Mouse (Mus musculus) embryonic stem cell, embryonic (primary cell): ENCODE data around the gene Stag3.

Experiments used
- CTCF ChIA-PET, 4 experiments: fragments of 300-600 bp in 2 of 4; fragments of 350-600 bp in 2 of 4; sonication (Branson Sonifier 250); formaldehyde crosslinking; loops; one replicate each; lab custom pipeline; 2022; ENCODE audit warnings: inconsistent platforms in 2 of 4; lab: Charles Lee
- POLR2A ChIA-PET, 4 experiments: fragments of 300-600 bp in 2 of 4; fragments of 350-600 bp in 2 of 4; sonication (Branson Sonifier 250); formaldehyde crosslinking; loops; one replicate each; lab custom pipeline; 2022; ENCODE audit warnings: antibody characterized with exemption in 4 of 4, inconsistent platforms in 1 of 4; lab: Charles Lee

Gene Stag3

DNA sequence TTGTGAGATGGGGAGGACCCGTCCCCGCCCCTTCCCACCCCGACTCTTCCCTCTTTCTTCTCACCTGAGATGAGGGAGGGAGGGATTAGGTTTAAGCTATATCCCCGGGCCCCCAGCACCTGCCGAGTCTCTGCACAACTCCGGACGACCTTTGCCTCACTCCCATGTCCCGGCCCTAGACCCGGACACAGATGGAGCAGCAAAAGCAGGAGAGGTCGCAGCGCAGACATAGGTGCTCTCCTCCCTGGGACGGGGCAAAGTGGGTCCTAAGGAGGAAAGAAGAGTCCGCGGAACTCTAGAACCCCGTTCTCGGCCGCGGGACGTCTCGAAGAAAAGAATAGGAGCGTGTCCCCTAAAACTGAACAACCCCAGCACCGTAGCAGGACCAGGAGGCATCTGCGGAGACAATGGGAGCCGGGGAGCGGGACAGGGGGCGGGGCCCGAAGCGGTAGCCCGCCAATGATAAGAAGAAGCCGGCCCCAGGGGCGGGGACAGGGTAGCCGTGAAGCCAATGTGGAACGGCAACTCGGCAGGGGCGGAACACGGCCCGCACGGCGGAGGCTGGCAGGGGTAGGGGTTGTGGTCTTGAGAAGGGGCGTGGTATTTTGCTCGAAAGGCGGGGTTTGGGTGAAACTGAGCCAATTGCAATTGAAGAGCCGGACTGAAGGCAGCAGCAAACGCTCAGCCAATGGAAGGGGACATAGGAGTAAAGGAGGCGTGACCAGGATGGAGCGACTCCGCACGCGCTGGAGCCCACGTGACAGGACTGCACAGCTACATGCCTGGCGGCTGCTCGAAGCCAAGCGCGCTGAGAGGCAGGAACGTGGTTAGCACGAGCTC is at the start of gene Stag3, which contains the start of the genes Gm43720 and Gpc2:
TSS of gene Stag3 (plus strand) at position 656 of the 840 bp plus-strand sequence.
TSS of gene Gm43720 (minus strand) at position 374 of the 840 bp plus-strand sequence.
TSS of gene Gpc2 (minus strand) at position 421 of the 840 bp plus-strand sequence.
- ChIA-PET POLR2A (interaction anchor here (0.5 to 2.5 kb wide), 18 partner anchors 8 to 1201 kb away, joined by 3 to 13 read pairs (median 4); partner anchors contain the start of genes BC037034 (in 3 of the 4), Lamtor4 (in 3 of the 4), Cnpy4 (in 1 of the 4) and Taf6 (in 1 of the 4)), CTCF (interaction anchor here in 1 of 4 experiments (1.1 kb wide), 1 partner anchor 26 kb away, joined by 3 read pairs; no protein-coding TSS in a partner anchor)

DNA sequence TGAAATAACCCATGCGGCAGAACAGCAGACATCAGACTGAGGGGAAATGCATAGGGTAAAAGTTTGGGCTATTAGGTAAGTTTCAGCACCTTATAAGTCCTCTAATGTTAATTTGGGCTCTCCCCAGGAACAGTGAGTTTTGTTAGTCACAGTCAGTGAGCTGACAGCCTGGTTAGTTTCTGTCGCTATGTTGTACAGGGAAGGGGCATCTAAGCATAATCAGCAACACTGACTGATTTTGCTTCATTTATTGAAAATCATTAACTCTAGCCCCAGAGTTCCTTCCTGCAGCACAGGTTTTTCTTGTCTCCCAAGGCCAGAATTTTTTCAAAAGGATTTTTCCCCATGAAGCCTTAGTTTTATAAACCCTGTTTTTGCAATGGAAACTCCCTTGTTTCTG is 46.3 kb upstream of the Stag3 start:
- CTCF ChIA-PET = no interaction called here
- POLR2A ChIA-PET = no interaction called here

DNA sequence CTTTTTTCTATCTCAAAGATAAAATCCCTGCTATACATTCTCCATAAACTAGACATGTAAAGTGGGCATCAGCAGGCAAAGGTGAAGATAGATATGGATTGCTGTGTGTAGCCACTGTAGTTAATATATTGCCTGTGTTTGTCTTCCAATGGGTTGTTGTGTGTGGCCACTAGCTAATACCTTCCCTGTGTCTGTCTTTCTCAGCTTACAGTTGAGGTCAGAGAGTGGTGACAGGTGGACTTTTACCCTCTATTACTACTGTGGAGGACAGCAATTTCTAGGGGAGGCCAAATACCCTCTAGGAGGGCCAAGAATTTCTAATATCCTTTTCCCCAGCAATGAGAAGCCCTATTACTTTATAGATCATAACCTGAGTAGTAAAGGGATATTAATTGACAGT is 45.8 kb upstream of the Stag3 start:
- ChIA-PET POLR2A (no interaction called here), CTCF (no interaction called here)

DNA sequence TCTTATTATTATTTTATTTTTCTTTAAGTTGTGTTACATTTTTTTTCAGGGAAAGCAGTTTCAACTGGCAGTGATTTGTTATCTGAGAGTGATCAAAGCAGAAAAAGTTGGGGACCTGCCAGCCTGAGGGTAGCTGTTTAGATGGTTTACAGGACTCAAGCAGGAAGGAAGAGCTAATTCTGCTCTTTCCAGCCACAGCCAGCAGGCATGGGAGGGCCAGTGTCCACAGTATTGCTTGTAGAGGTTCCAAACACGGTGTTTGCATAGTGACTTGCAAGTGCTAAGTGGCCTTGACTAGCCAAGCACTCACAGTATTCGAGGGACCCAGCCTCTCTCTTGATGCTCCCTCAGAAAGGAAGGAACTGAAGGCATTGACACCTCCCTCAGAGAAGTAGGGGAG is 38.5 kb upstream of the Stag3 start:
- CTCF ChIA-PET = interaction anchor here in 1 of 4 experiments (0.8 kb wide), 1 partner anchor 433 kb away, joined by 3 read pairs; no protein-coding TSS in a partner anchor

DNA sequence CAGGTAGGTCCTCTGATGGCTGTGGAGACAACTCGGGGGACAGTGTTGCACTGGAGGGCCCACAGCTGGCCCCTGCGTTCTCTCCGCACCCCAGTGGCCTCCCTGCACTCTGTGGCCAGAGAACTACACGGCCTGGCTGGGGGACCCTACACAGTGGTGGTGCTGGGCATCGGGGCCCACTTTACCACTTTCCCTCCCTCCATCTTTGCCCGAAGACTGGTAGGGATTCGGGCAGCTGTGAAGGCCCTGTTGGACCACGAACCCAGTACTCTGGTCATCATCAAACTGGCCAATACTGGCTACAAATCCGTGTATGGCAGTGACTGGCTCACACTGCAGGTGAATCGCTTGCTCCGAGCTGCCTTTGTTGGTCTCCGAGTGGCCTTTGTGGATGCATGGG is 28.9 kb upstream of the Stag3 start:
- ChIA-PET POLR2A (interaction anchor here in 3 of 4 experiments (0.6 to 1.3 kb wide), 3 partner anchors 10 to 432 kb away, joined by 4 read pairs; no protein-coding TSS in a partner anchor), CTCF (interaction anchor here in 1 of 4 experiments (0.8 kb wide), 1 partner anchor 26 kb away, joined by 3 read pairs; the partner anchor contains the start of gene Nxpe5)

More for the DNA sequence above, 38.5 kb upstream of the Stag3 start:
- POLR2A ChIA-PET = interaction anchor here in 1 of 4 experiments (3.2 kb wide), 1 partner anchor 14 kb away, joined by 13 read pairs; the partner anchor contains the start of gene Lamtor4

DNA sequence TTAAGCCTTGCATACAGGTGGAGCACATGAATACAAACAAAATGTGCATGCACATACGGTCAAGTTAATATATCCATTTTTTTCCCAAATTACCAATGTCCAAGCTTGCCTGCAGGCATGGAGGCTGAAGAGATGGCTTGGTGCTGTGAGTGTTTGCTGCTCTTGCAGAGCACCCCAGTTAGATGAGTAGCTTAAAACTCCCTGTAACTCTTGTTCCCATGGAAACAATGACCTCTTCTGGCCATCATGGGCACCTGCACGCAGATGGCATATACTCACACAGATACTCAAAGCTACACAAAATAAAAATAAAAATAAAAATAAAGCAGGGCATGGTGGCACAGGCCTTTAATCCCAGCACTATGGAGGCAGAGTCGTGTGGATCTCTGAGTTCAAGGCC is 27.0 kb upstream of the Stag3 start:
- POLR2A ChIA-PET = interaction anchor here in 2 of 4 experiments (2.0 to 4.1 kb wide), 4 partner anchors 10 to 168 kb away, joined by 6 to 37 read pairs (median 10); partner anchors contain the start of genes BC037034 (in 2 of the 2) and Zkscan1 (in 1 of the 2)

DNA sequence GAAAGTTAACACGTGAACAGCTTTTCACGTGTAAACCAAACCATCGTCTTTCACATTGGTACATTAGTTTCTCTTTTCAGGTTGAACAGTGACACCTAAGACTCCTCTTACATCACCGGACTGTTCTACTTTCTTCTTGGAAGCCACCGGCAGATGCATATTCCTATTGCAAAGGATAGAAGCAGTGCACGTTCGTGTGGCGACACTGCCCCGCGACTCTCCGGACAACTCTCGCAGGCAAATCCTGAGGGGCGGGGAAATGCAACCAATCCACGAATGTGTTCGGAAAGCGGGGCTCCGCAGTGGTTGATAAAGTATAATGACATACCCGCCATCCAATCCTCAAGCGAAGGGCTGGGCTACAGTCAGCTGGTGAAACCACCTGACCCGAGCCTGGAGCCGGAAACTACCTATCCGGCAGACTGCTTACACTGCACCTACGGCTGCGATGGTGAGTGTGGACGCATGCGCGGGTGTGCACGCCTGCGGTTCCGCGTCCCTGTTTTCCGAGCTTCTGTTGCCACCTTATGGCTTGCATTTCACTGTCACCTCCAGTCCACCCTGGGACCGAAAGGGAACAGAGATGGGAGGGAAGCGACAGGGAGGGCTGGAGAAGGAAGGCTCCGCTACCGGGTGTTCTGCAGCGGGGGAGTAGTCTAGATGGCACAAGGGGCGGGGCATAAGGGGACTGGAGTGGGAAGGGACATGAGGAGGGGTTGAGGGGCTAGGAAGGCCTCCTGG is 24.5 kb upstream of the Stag3 start, which contains the start of gene Lamtor4:
TSS of gene Lamtor4 (plus strand) at position 130 of the 741 bp plus-strand sequence.
- CTCF ChIA-PET = interaction anchor here in 2 of 4 experiments (1.2 to 1.8 kb wide), 2 partner anchors 32 to 34 kb away, joined by 4 to 5 read pairs; no protein-coding TSS in a partner anchor

More for the DNA sequence above, 27.0 kb upstream of the Stag3 start:
- CTCF ChIA-PET = interaction anchor here in 3 of 4 experiments (0.5 to 1.2 kb wide), 3 partner anchors 27 to 1124 kb away, joined by 3 read pairs; partner anchors contain the start of genes Gpc2 (in 1 of the 3) and Stag3 (in 1 of the 3)

DNA sequence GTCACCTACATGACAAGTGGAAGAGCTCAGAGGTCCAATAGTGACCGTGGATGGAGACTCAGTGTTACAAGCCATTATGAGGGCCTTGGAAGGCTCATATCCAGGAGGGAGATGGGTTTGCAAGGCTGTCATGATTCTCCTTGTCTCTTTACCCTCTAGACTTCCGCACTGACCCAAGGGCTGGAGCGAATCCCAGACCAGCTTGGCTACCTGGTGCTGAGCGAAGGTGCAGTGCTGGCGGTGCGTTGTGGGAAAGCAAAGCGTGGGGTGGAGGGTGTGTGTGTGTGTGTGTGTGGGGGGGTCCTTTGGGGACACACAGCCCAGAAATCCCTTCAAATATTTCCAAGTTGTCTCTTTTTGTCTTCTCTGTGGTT is 24.0 kb upstream of the Stag3 start:
- ChIA-PET POLR2A (interaction anchor here (0.7 to 4.1 kb wide), 31 partner anchors 7 to 735 kb away, joined by 3 to 37 read pairs (median 4); partner anchors contain the start of genes A430033K04Rik (in 3 of the 4), BC037034 (in 2 of the 4), Cnpy4 (in 2 of the 4) and Taf6 (in 2 of the 4)), CTCF (no interaction called here)

More for the DNA sequence above, 24.5 kb upstream of the Stag3 start, which contains the start of gene Lamtor4:
- POLR2A ChIA-PET = interaction anchor here (0.6 to 4.1 kb wide), 44 partner anchors 8 to 736 kb away, joined by 3 to 37 read pairs (median 4); partner anchors contain the start of genes A430033K04Rik (in 3 of the 4), BC037034 (in 2 of the 4), Cnpy4 (in 2 of the 4) and Gm43720 (in 2 of the 4)

DNA sequence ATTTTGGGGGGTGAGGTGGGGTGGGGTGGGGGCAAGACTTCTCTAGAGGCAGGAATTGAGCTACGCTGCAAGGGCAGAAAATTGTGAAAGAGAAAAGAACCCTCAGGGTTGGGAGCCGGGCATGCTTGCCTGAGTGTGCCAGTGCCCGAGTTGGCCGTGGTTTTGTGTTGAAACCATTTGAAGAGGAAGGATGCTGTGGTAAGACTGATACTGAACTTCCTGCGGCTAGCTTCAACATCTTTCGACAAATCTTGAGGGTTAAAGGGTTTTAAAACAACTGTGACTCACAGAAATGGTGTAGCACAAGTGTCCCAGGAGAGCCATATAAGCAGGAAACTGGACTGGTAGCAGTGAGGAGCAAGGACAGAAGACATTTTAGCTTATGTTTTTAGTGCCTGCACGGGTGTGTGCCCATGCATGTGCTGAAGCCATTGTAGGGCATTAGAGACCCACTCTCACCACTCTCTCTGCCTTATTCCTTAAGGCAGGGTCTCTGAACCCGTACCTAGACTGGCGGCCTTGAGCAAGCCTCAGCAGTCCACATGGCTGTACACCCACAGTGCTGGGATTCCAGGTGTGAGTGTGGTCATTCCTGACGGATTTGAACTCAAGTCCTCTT is 23.0 kb upstream of the Stag3 start:
- POLR2A ChIA-PET = interaction anchor here in 2 of 4 experiments (1.0 to 2.9 kb wide), 7 partner anchors 8 to 184 kb away, joined by 3 to 22 read pairs (median 5); partner anchors contain the start of genes Cnpy4 (in 1 of the 2), Taf6 (in 1 of the 2) and Zfp157 (in 1 of the 2)
- CTCF ChIA-PET = interaction anchor here in 1 of 4 experiments (0.6 kb wide), 1 partner anchor 58 kb away, joined by 3 read pairs; no protein-coding TSS in a partner anchor

DNA sequence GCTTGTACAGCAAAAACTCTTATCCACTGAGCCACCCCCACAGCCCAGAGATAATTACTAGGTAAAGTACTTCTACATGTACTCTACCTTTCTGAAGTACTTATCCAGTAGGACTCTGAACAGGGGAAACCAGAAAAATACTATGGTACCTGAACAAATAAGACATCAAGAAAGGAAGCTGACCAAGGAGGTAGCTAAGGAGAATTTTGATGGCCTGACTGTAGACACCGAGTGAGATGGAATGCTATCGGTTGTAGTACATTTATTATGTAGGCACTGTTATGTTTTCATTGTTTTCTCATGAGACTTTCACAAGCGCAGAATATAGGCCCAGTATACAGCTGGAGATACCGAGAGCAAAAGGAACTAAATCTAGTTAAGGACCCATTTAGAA is 22.5 kb upstream of the Stag3 start:
- ChIA-PET CTCF (interaction anchor here in 1 of 4 experiments (0.6 kb wide), 1 partner anchor 58 kb away, joined by 3 read pairs; no protein-coding TSS in a partner anchor), POLR2A (no interaction called here)

DNA sequence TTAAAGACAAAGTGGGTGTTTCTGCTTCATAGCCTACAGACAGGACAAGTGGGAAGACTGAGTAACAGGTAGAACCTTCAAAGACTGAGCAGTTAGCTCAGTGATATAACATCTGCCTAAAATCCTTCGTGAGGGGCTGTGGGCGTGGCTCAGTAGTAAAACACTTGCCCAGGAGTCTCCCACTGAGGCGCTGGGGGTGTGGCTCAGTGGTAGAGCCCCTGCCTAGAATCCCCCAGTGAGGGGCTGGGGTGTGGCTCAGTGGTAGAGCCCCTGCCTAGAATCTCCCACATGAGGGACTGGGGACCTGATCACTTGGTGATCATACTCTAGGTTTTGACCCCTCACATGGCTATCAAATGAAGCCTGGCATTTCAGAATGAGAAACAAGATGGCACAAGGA is 22.0 kb upstream of the Stag3 start:
- CTCF ChIA-PET = no interaction called here
- POLR2A ChIA-PET = interaction anchor here in 1 of 4 experiments (0.7 kb wide), 1 partner anchor 170 kb away, joined by 3 read pairs; no protein-coding TSS in a partner anchor

DNA sequence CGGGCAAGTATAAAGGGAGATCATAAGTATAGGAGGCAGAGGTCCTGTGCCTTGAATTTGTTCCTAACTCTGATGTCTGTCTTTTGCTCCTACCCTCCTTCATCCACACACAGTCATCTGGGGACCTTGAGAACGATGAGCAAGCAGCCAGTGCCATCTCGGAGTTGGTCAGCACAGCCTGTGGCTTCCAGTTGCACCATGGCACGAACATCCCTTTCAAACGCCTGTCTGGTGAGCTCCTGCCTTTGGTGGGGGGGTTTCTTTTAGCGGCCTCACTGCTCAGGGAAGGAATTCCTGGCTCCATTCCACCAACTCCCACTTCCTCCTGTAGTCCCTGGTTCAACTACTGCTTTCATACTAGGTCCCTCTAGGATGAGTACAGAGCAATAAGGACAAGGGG is 21.5 kb upstream of the Stag3 start:
- ChIA-PET POLR2A (interaction anchor here in 2 of 4 experiments (0.7 kb wide), 2 partner anchors 22 to 170 kb away, joined by 3 to 7 read pairs; no protein-coding TSS in a partner anchor), CTCF (interaction anchor here in 1 of 4 experiments (0.7 kb wide), 1 partner anchor 705 kb away, joined by 8 read pairs; the partner anchor contains the start of gene Actl6b)

DNA sequence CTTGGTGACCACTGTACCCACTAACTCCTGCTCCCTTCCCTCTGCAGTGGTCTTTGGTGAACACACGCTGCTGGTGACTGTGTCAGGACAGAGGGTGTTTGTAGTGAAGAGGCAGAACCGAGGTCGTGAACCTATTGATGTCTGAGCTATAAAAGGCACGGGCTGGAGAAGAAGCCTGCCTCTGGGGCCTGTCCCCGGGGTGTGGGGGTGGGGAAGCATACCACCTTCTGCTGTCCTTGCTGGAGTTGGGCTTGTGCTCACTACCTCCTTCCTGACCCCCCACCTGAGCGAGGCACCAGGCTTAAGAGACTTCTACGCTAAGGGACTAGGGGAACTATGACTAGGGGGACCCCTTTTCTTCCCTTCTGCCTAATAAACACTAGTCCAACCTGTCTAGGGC is 21.0 kb upstream of the Stag3 start:
- POLR2A ChIA-PET = interaction anchor here in 2 of 4 experiments (0.5 to 0.7 kb wide), 3 partner anchors 22 to 330 kb away, joined by 3 to 7 read pairs (median 4); no protein-coding TSS in a partner anchor
- CTCF ChIA-PET = interaction anchor here in 1 of 4 experiments (0.7 kb wide), 1 partner anchor 705 kb away, joined by 8 read pairs; the partner anchor contains the start of gene Actl6b

DNA sequence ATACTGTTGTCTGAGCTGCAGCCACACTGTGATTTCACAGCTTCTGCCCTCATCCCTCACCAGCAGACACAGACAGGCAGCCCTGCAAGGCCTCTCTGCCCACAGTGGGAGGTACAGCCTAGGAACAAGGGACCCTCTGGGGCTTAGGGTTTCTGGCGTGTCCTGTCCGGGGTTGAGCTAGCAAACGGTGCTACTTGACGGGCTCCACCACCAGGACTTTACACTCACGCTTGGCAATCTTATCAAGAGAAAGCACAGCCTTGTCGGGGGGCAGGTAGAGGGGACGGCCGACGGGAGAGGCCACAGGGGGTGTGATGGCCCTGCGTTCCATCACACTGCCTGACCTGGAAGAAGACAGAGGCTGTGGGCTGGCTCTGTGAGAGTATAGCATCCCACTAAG is 20.0 kb upstream of the Stag3 start:
- CTCF ChIA-PET = interaction anchor here in 1 of 4 experiments (0.6 kb wide), 1 partner anchor 1365 kb away, joined by 4 read pairs; no protein-coding TSS in a partner anchor
- POLR2A ChIA-PET = interaction anchor here in 1 of 4 experiments (0.6 kb wide), 1 partner anchor 1553 kb away, joined by 3 read pairs; no protein-coding TSS in a partner anchor

DNA sequence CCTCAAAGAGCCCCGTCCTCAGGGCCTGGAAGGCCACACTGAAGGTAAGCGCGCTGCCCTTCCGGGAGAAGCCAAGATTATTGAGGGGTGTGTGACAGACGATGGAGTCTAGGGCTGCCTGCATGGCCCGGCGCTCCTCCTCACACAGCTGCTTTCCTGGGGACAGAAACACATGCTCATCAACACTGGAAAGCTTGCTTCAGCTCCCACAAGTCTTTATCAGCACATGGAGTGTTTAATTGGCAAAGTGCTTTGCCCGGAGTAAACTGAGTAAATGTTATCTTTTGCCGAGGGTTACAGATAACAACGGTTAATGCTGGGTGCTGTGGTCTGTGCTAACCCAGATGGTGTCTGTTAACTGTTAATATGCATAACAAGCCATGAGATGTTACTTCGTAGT is 19.2 kb upstream of the Stag3 start:
- ChIA-PET CTCF (no interaction called here), POLR2A (interaction anchor here in 1 of 4 experiments (1.2 kb wide), 1 partner anchor 9 kb away, joined by 4 read pairs; no protein-coding TSS in a partner anchor)

DNA sequence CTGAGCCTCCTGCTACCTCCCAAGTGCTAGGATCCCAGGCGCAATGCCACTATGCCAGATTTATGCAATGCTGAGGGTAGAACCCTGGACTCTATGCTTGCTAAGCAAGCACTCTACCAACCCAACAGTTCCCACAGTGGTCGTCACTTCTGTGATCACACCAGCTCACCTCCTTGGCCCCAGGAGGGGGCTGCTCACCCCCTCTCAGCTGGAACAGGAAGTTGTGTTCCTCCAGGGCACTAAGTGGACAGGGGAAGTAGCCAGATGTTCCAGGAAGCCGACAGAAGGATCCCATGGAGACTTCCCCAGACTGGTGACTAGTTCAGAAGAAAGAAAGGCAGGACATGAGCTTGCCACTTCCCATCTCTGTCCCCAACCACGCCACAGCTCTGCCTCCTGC is 18.0 kb upstream of the Stag3 start:
- CTCF ChIA-PET = no interaction called here
- POLR2A ChIA-PET = interaction anchor here in 2 of 4 experiments (1.0 to 1.9 kb wide), 3 partner anchors 14 to 18 kb away, joined by 4 to 6 read pairs (median 6); partner anchors contain the start of genes Gm43720 (in 1 of the 2), Gpc2 (in 1 of the 2) and Stag3 (in 1 of the 2)
